ENCODE assay signal across 13 mouse cellular contexts in genomic region chr11:95266540-95267245, GRCm38 (mm10). TPM values are rescaled to one million over a fixed set of nuclear protein-coding genes. Genes with fewer than 3 reads are reported as not detected.
DNase-seq lines count a peak whose midpoint lies in the region; ATAC-seq and TF ChIP-seq lines count a peak whose summit lies in the region.
"Had no signal": no experiment of that assay in that cellular context is flagged by ENCODE, and none has a peak within 500 bp of the region (broad histone marks: within the 10 kb centered on the region; RNA-seq: fewer than 3 reads in every experiment).

No protein-coding gene starts in this region.

- no peak for TF ChIP-seq POLR2A in heart, adult 2 months (IDR thresholded peaks at IDR 0.05; ENCODE audit: insufficient read depth, low read depth, low read length)

- no peaks in the 10 kb centered on the region for H3K36me3 ChIP-seq in heart, adult 2 months (ENCODE audit: control insufficient read depth, insufficient read depth, low read length)
- H3K36me3 ChIP-seq in heart, embryonic 12.5 days = peaks cover 44% of the 10 kb centered on the region
- peaks cover 50% of the 10 kb centered on the region for H3K36me3 ChIP-seq in embryonic facial prominence, embryonic 10.5 days (replicated peaks)

- ATAC-seq in heart, embryonic 12.5 days (ENCODE audit: insufficient number of reproducible peaks, low FRiP score) = no peak
- ATAC-seq in erythroid progenitor cell, adult 5-6 weeks (replicated peaks; ENCODE audit: low FRiP score, poor library complexity, severe bottlenecking) = no peak
- ATAC-seq: hindbrain, postnatal 0 days; midbrain, embryonic 16.5 days had no signal

- peak overlapping the region; percentile 31 for H3K27ac ChIP-seq in heart, adult 2 months
- no peak overlapping the region for H3K27ac ChIP-seq in heart, embryonic 12.5 days (ENCODE audit: poor library complexity, severe bottlenecking)
- H3K27ac ChIP-seq in embryonic facial prominence, embryonic 10.5 days (replicated peaks) = no peak overlapping the region
- H3K27ac ChIP-seq: hindbrain, postnatal 0 days; limb, embryonic 13.5 days had no signal

- no peak for TF ChIP-seq EP300 in heart, adult 2 months (IDR thresholded peaks at IDR 0.05; ENCODE audit: insufficient read depth, low read depth, low read length)

- H3K4me1 ChIP-seq in heart, adult 2 months (ENCODE audit: control insufficient read depth, insufficient read depth, low read length) = peaks cover 14% of the 10 kb centered on the region
- H3K4me1 ChIP-seq in heart, embryonic 12.5 days (replicated peaks) = peaks cover 17% of the 10 kb centered on the region
- peaks cover 25% of the 10 kb centered on the region for H3K4me1 ChIP-seq in embryonic facial prominence, embryonic 10.5 days

- 39% methylated on average over 6 of the region's 6 CpGs for WGBS in heart, adult 2 months
- 47% methylated on average over 6 of the region's 6 CpGs for WGBS in heart, embryonic 12.5 days
- 45% methylated on average over 6 of the region's 6 CpGs for WGBS in embryonic facial prominence, embryonic 10.5 days

- H3K9ac ChIP-seq in heart, adult 2 months (ENCODE audit: low read depth, low read length) = no peak overlapping the region
- H3K9ac ChIP-seq in heart, embryonic 12.5 days = no peak overlapping the region
- H3K9ac ChIP-seq: limb, embryonic 13.5 days had no signal

- no peaks in the 10 kb centered on the region for H3K9me3 ChIP-seq in heart, embryonic 12.5 days (replicated peaks)
- H3K9me3 ChIP-seq in embryonic facial prominence, embryonic 10.5 days = no peaks in the 10 kb centered on the region
- H3K9me3 ChIP-seq: limb, embryonic 13.5 days had no signal

- no peaks in the 10 kb centered on the region for H3K27me3 ChIP-seq in heart, adult 2 months (ENCODE audit: control insufficient read depth, insufficient read depth, low read length)
- no peaks in the 10 kb centered on the region for H3K27me3 ChIP-seq in heart, embryonic 12.5 days (replicated peaks)
- H3K27me3 ChIP-seq in embryonic facial prominence, embryonic 10.5 days (replicated peaks; ENCODE audit: low read depth, poor library complexity, severe bottlenecking) = no peaks in the 10 kb centered on the region

- no peak for TF ChIP-seq CTCF in heart, adult 2 months (IDR thresholded peaks at IDR 0.05)

- DNase-seq in heart, adult 2 months = peak; percentile 55 to 64
- DNase-seq in adrenal gland, postnatal 25 days = peak; percentile 37
- DNase-seq in kidney, adult 9 months = peak; percentile 76
- peak; percentile 48 for DNase-seq in lung, postnatal 14 days
- no peak for DNase-seq in embryonic facial prominence, embryonic 10.5 days (ENCODE audit: low spot score)
- no peak for DNase-seq in layer of hippocampus, adult 11-12 months (ENCODE audit: low spot score)

- no peaks in the 10 kb centered on the region for H3K79me2 ChIP-seq in heart, adult 2 months (replicated peaks; ENCODE audit: control insufficient read depth, insufficient read depth, low read length)

- H3K4me3 ChIP-seq in heart, adult 2 months = no peak overlapping the region
- no peak overlapping the region for H3K4me3 ChIP-seq in heart, embryonic 12.5 days
- no peak overlapping the region for H3K4me3 ChIP-seq in embryonic facial prominence, embryonic 10.5 days
- H3K4me3 ChIP-seq: limb, embryonic 13.5 days had no signal

- intact Hi-C loops in heart, adult 2 months (cut with DNase I) = no loop called here

- H3K4me2 ChIP-seq in heart, embryonic 12.5 days = no peak overlapping the region
- H3K4me2 ChIP-seq: limb, embryonic 13.5 days had no signal

RNA-seq across cellular contexts. Expression of gene Tac4, which starts 5.4 kb away (rescaled TPM):
- not detected for total RNA-seq in heart, adult 2 months (2021)
- 0.12 TPM in 1 of 2 replicates, not detected in the other for polyA plus RNA-seq in heart, adult 2 months (2012; rRNA removed)
- not detected in 2 replicates for polyA plus RNA-seq in heart, embryonic 12.5 days (2016; fragmentation: Nextera tagmentation; extraction: Ambion mirVana)
- total RNA-seq in adrenal gland, postnatal 25 days (2021) = not detected in 2 replicates
- 0.16 TPM in 1 of 2 replicates, not detected in the other for polyA plus RNA-seq in embryonic facial prominence, embryonic 10.5 days (2016; fragmentation: Nextera tagmentation; extraction: Ambion mirVana)
- total RNA-seq in erythroid progenitor cell, adult 5-6 weeks (2015; ENCODE audit: low replicate concordance) = not detected in 2 replicates
- not detected in 2 replicates for total RNA-seq in erythroid progenitor cell, adult 5-6 weeks (2017; ENCODE audit: low replicate concordance)
- total RNA-seq: common myeloid progenitor, adult 5-6 weeks; hindbrain, postnatal 0 days had no signal
- polyA plus RNA-seq: hindbrain, postnatal 0 days; midbrain, embryonic 16.5 days; testis, adult 2 months had no signal

RNA-seq across cellular contexts. Expression of gene Kat7, which starts 43.4 kb away (rescaled TPM):
- 10 to 100 TPM; 25.9 to 28.6 TPM for total RNA-seq in heart, adult 2 months (2021)
- polyA plus RNA-seq in heart, adult 2 months (2012; rRNA removed) = 19.8 and 31.4 TPM in 2 replicates
- 56.0 and 58.3 TPM in 2 replicates for polyA plus RNA-seq in heart, embryonic 12.5 days (2016; fragmentation: Nextera tagmentation; extraction: Ambion mirVana)
- 51.7 and 58.0 TPM in 2 replicates for total RNA-seq in adrenal gland, postnatal 25 days (2021)
- polyA plus RNA-seq in embryonic facial prominence, embryonic 10.5 days (2016; fragmentation: Nextera tagmentation; extraction: Ambion mirVana) = 84.2 and 96.8 TPM in 2 replicates
- total RNA-seq in erythroid progenitor cell, adult 5-6 weeks (2015; ENCODE audit: low replicate concordance) = 94.3 and 127 TPM in 2 replicates
- 72.6 and 81.2 TPM in 2 replicates for total RNA-seq in erythroid progenitor cell, adult 5-6 weeks (2017; ENCODE audit: low replicate concordance)

Comparison
In these comparisons a context has a peak if more than half of its experiments do, and no peak if none do; other contexts are left out.
1. DNase-seq: peak in heart, adult 2 months (2 of 2), adrenal gland, postnatal 25 days (single experiment), kidney, adult 9 months (single experiment) and lung, postnatal 14 days (single experiment); none in embryonic facial prominence, embryonic 10.5 days (single experiment) and layer of hippocampus, adult 11-12 months (single experiment).